Mouse (Mus musculus) intestine, postnatal 0 days (tissue): Measurements from ENCODE around the gene Fhdc1. TPM values are rescaled to one million over a fixed set of nuclear protein-coding genes. Genes with fewer than 3 reads are reported as not detected.

Experiments
- ATAC-seq: fragments of 200-750 bp; cut with Nextera tagmentation; 2 replicates; pipeline ENCODE4 v1.8.0; 2017; ENCODE audit warnings: mild to moderate bottlenecking, moderate TSS enrichment, moderate library complexity
- H3K27ac ChIP-seq: fragments of 300-500 bp; sonication (generic); 2 replicates; pipeline ENCODE4 v1.5.1; 2014; ENCODE audit warnings: mild to moderate bottlenecking, low read depth, low read length, moderate library complexity
- H3K27me3 ChIP-seq: fragments of 300-500 bp; sonication (generic); replicated peaks from 2 replicates; pipeline ENCODE4 v1.6.1; 2014; ENCODE audit warnings: low read length, mixed read lengths; ENCODE audit not compliant: control insufficient read depth, insufficient read depth
- H3K36me3 ChIP-seq: fragments of 300-500 bp; sonication (generic); 2 replicates; pipeline ENCODE4 v1.6.1; 2014; ENCODE audit warnings: mild to moderate bottlenecking, moderate library complexity; ENCODE audit not compliant: control insufficient read depth, insufficient read depth
- H3K4me1 ChIP-seq: fragments of 300-500 bp; sonication (generic); replicated peaks from 2 replicates; pipeline ENCODE4 v1.6.1; 2014; ENCODE audit warnings: antibody characterized with exemption, low read length, mixed read lengths; ENCODE audit not compliant: control insufficient read depth, insufficient read depth
- H3K4me2 ChIP-seq: fragments of 300-500 bp; sonication (generic); replicated peaks from 2 replicates; pipeline ENCODE4 v1.6.1; 2014; ENCODE audit warnings: low read depth, mild to moderate bottlenecking, moderate library complexity
- H3K4me3 ChIP-seq: fragments of 300-500 bp; sonication (generic); 2 replicates; pipeline ENCODE4 v1.5.1; 2014; ENCODE audit warnings: low read depth, low read length
- H3K9ac ChIP-seq: fragments of 300-500 bp; sonication (generic); 2 replicates; pipeline ENCODE4 v1.6.1; 2014; ENCODE audit warnings: mild to moderate bottlenecking, low read depth, low read length
- H3K9me3 ChIP-seq: fragments of 300-500 bp; sonication (generic); 2 replicates; pipeline ENCODE4 v1.6.1; 2016; ENCODE audit warnings: mixed run types; ENCODE audit not compliant: control insufficient read depth
- CTCF ChIP-seq: sonication (generic); IDR thresholded peaks from 2 replicates; pipeline ENCODE4 v1.5.1; 2016; ENCODE audit warnings: low read depth, mild to moderate bottlenecking, control low read depth, antibody characterized with exemption, moderate library complexity
- WGBS: fragments of 180-500 bp; shearing (Covaris S2); extraction: QIAGEN DNeasy Blood & Tissue Kit; methylation state at CpG from one replicate; pipeline ENCODE4 v1.1.7; 2014; 5-methylcytosine and 5-hydroxymethylcytosine counted together
- polyA plus RNA-seq: library from polyadenylated mRNA; unstranded; fragments of >200 nt; fragmentation: Nextera tagmentation; extraction: Ambion mirVana; gene quantifications from 2 replicates; pipeline ENCODE4 v1.2.1, GENCODE M21; 2015

Fhdc1 gene
- polyA plus RNA-seq, 1 experiment from 2014 or later, result 9.8 TPM

DNA sequence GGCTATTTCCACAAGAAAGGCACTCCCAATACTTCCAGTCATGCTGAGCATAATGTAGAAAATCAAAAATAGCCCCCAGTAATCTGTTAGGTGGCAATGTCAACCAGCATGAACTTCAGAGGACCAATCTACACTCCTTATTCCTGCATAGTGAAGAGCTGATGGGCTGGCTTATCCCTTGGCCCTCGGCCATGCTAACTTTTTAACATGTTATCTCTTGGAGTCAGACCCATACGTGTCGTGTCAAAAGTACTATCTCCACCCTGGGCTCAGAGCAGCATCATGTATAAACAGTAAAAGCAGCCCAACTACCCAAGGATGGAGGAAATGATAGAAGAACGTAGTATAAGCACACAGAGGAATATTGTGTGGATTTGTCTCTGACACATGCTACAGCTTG, 9.1 kb downstream of the Fhdc1 start:
- TF ChIP-seq CTCF, result no peak
- no peak overlapping the region for H3K9ac ChIP-seq
- no peaks in the 10 kb centered on the region for H3K9me3 ChIP-seq
- no peak for ATAC-seq
- WGBS, result 73% methylated on average over 4 of the region's 4 CpGs
- no peaks in the 10 kb centered on the region for H3K27me3 ChIP-seq
- peaks cover 5% of the 10 kb centered on the region; the same call in 1 of the 2 replicates for H3K36me3 ChIP-seq
- no peak overlapping the region for H3K4me2 ChIP-seq
- H3K4me1 ChIP-seq, result peaks cover 13% of the 10 kb centered on the region; the same call in 1 of the 2 replicates
- H3K27ac ChIP-seq, result peak overlapping the region; percentile 15; the same call in 1 of the 2 replicates
- H3K4me3 ChIP-seq, result no peak overlapping the region

- TF ChIP-seq CTCF, result no peak
- Histone ChIP-seq H3K9me3 (no peaks in the 10 kb centered on the region), H3K9ac (0 out of 2 replicates have a peak overlapping the region, but pooled peaks have one; percentile 1), H3K27ac (no peak overlapping the region), H3K4me3 (no peak overlapping the region), H3K27me3 (no peaks in the 10 kb centered on the region), H3K4me1 (peaks cover 13% of the 10 kb centered on the region; the same call in 1 of the 2 replicates), H3K4me2 (peak overlapping the region; percentile 25; the same call in 1 of the 2 replicates), H3K36me3 (peaks cover 9% of the 10 kb centered on the region; the same call in 1 of the 2 replicates)
- 36% methylated on average over 4 of the region's 4 CpGs for WGBS
- ATAC-seq, result no peak
These were observed 12.1 kb downstream of the Fhdc1 start for GRCm38 (mm10) chr3:84468111-84468453.

DNA sequence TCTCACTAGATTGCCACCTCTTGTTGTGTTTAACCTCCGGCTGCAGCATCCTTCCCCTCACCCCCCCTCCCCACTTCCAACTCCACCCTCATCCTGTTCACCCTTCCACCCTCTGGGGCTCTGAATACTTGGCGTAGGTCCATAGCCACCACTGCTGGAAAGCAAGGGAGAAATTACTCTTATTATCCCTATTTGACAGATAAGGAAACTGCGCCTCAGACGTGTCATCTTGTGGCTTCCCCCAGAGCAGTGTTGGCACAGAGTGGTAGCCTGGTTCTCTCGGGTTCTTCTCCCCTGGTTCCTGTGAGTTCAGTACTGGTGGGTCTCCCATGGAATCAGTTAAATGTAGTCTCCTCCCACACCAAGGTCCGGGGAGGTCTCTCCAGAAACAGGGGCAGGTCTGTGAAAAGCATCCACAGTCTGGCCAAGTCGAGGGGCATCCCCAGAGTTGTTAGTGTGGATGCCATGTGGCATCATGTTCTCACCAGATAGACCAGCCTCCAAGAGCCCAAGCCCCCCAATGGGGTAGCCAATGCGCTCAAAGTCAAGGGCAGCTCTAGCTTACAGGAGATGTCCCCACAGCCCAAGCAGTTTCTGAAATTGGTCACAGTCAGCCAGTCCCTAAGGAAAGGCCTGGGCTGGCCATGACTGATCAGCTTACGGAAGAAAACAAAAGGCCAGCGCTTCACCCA, 12.7 kb downstream of the Fhdc1 start:
- peak; percentile 23; the same call in 1 of the 2 replicates for ATAC-seq

GRCm38 (mm10) chr3:84465822-84466500, 14.3 kb downstream of the Fhdc1 start:
- no peak for ATAC-seq
- no peaks in the 10 kb centered on the region for H3K27me3 ChIP-seq
- H3K27ac ChIP-seq, result no peak overlapping the region
- no peak overlapping the region for H3K9ac ChIP-seq
- no peak overlapping the region for H3K4me3 ChIP-seq
- peaks cover 9% of the 10 kb centered on the region; the same call in 1 of the 2 replicates for H3K36me3 ChIP-seq
- 61% methylated on average over 6 of the region's 6 CpGs for WGBS
- no peak overlapping the region for H3K4me2 ChIP-seq
- no peaks in the 10 kb centered on the region for H3K9me3 ChIP-seq
- no peak for TF ChIP-seq CTCF
- H3K4me1 ChIP-seq, result peaks cover 7% of the 10 kb centered on the region; the same call in 1 of the 2 replicates

More for the DNA sequence above, 12.7 kb downstream of the Fhdc1 start:
- TF ChIP-seq CTCF, result no peak
- H3K27ac ChIP-seq, result no peak overlapping the region
- H3K9ac ChIP-seq, result 0 out of 2 replicates have a peak overlapping the region, but pooled peaks have one; percentile 1
- H3K27me3 ChIP-seq, result no peaks in the 10 kb centered on the region
- H3K4me2 ChIP-seq, result peak overlapping the region; percentile 25; the same call in 1 of the 2 replicates
- no peak overlapping the region for H3K4me3 ChIP-seq
- H3K4me1 ChIP-seq, result peaks cover 13% of the 10 kb centered on the region; the same call in 1 of the 2 replicates
- H3K9me3 ChIP-seq, result no peaks in the 10 kb centered on the region
- WGBS, result 25% methylated on average over 10 of the region's 10 CpGs
- H3K36me3 ChIP-seq, result peaks cover 9% of the 10 kb centered on the region; the same call in 1 of the 2 replicates

GRCm38 (mm10) chr3:84461687-84462086, 18.5 kb downstream of the Fhdc1 start:
- H3K9ac ChIP-seq, result no peak overlapping the region
- no peak overlapping the region for H3K4me3 ChIP-seq
- peak; percentile 13; the same call in 1 of the 2 replicates for ATAC-seq
- H3K4me1 ChIP-seq, result peaks cover 5% of the 10 kb centered on the region
- peak overlapping the region; percentile 15; the same call in 1 of the 2 replicates for H3K27ac ChIP-seq
- H3K27me3 ChIP-seq, result no peaks in the 10 kb centered on the region
- peaks cover 6% of the 10 kb centered on the region; the same call in 1 of the 2 replicates for H3K36me3 ChIP-seq
- H3K4me2 ChIP-seq, result no peak overlapping the region
- 35% methylated on average over 4 of the region's 4 CpGs for WGBS
- no peaks in the 10 kb centered on the region for H3K9me3 ChIP-seq
- no peak for TF ChIP-seq CTCF

GRCm38 (mm10) chr3:84460952-84461351, 19.3 kb downstream of the Fhdc1 start:
- Histone ChIP-seq H3K4me3 (no peak overlapping the region), H3K4me2 (peak overlapping the region; percentile 21), H3K4me1 (peaks cover 5% of the 10 kb centered on the region), H3K27ac (peak overlapping the region; percentile 79), H3K27me3 (no peaks in the 10 kb centered on the region), H3K36me3 (peaks cover 13% of the 10 kb centered on the region; the same call in 1 of the 2 replicates), H3K9ac (no peak overlapping the region), H3K9me3 (no peaks in the 10 kb centered on the region)
- no peak for TF ChIP-seq CTCF
- ATAC-seq, result peak; percentile 85
- 8% methylated on average over 12 of the region's 12 CpGs for WGBS
